Mouse (Mus musculus): ENCODE data around the gene Pole4. TPM values are rescaled to one million over a fixed set of nuclear protein-coding genes. Genes with fewer than 3 reads are reported as not detected.

Pole4 gene
- 10 to 100 TPM; 18.0 to 26.4 TPM for total RNA-seq (2023)

GRCm38 (mm10) chr6:82705221-82705620 is at the start of gene Pole4:
Gene Pole4, minus strand, starts transcription at chr6:82705365.

Other genes starting within 250 kb of the Pole4 start
- gene Hk2, start 69.1 kb upstream of the Pole4 start, total RNA-seq (2023) = 10 to 100 TPM; 79.2 to 87.1 TPM
- gene Sema4f, start 234.4 kb upstream of the Pole4 start, total RNA-seq (2023) = under 1 TPM; 0.27 to 0.60 TPM
- 1 to 10 TPM; 1.8 to 2.7 TPM for gene M1ap, start 241.5 kb upstream of the Pole4 start, total RNA-seq (2023)

Data from monocyte, adult 59 days (primary cell).